In genomic region chr6:33405562-33406275, GRCm38 (mm10) we compare ENCODE assay signal across 10 mouse cellular contexts.
A peak's percentile ranks its signal among the peaks of the same experiment; 100 is the strongest.
DNase-seq lines count a peak whose midpoint lies in the region; ATAC-seq and TF ChIP-seq lines count a peak whose summit lies in the region.
"Had no signal": no experiment of that assay in that cellular context is flagged by ENCODE, and none has a peak within 500 bp of the region (broad histone marks: within the 10 kb centered on the region; RNA-seq: fewer than 3 reads in every experiment).

No protein-coding gene starts in this region.

- no peaks in the 10 kb centered on the region for H3K27me3 ChIP-seq in hindbrain, postnatal 0 days (ENCODE audit: insufficient read depth, low read length)
- H3K27me3 ChIP-seq: embryonic facial prominence, embryonic 15.5 days; limb, embryonic 12.5 days had no signal

- no peak overlapping the region for H3K9ac ChIP-seq in hindbrain, postnatal 0 days (replicated peaks; ENCODE audit: low read length)
- H3K9ac ChIP-seq: embryonic facial prominence, embryonic 15.5 days; limb, embryonic 12.5 days had no signal

- no peaks in the 10 kb centered on the region for H3K9me3 ChIP-seq in hindbrain, postnatal 0 days (ENCODE audit: low read length)
- H3K9me3 ChIP-seq: embryonic facial prominence, embryonic 15.5 days; limb, embryonic 12.5 days had no signal

- H3K36me3 ChIP-seq in hindbrain, postnatal 0 days (ENCODE audit: insufficient read depth, low read length) = no peaks in the 10 kb centered on the region
- H3K36me3 ChIP-seq: embryonic facial prominence, embryonic 15.5 days; limb, embryonic 12.5 days had no signal

- ATAC-seq in hindbrain, postnatal 0 days = no peak

- DNase-seq in cerebellum, adult 8-10 months = peak; percentile 19
- DNase-seq in cerebellum, adult 11 months = no peak
- peak; percentile 32 to 38 for DNase-seq in layer of hippocampus, adult 2 months (ENCODE audit: low spot score in 2 of 2)
- no peak for DNase-seq in layer of hippocampus, adult 9-10 months (ENCODE audit: low spot score)
- peak; percentile 29 for DNase-seq in MN1 (ENCODE audit: low spot score)
- peak; percentile 72 for DNase-seq in hindbrain, postnatal 0 days (ENCODE audit: low spot score)
- no peak for DNase-seq in layer of hippocampus, postnatal 36 days
- no peak for DNase-seq in right cerebral cortex, postnatal 14 days

- H3K27ac ChIP-seq in layer of hippocampus, adult 2 months = peak overlapping the region; percentile 44; the same call in 1 of the 2 replicates
- no peak overlapping the region for H3K27ac ChIP-seq in hindbrain, postnatal 0 days
- H3K27ac ChIP-seq: embryonic facial prominence, embryonic 15.5 days; limb, embryonic 12.5 days had no signal

- no peak overlapping the region for H3K4me3 ChIP-seq in layer of hippocampus, adult 2 months
- H3K4me3 ChIP-seq in hindbrain, postnatal 0 days (ENCODE audit: low read length) = no peak overlapping the region
- H3K4me3 ChIP-seq: embryonic facial prominence, embryonic 15.5 days; limb, embryonic 12.5 days had no signal

- H3K4me1 ChIP-seq in hindbrain, postnatal 0 days (ENCODE audit: insufficient read depth, low read length) = no peaks in the 10 kb centered on the region
- H3K4me1 ChIP-seq: embryonic facial prominence, embryonic 15.5 days; limb, embryonic 12.5 days had no signal

- peak; percentile 71 for TF ChIP-seq CTCF in layer of hippocampus, adult 2 months (conservative IDR thresholded peaks at IDR 0.05)
- peak; percentile 71 for TF ChIP-seq CTCF in hindbrain, postnatal 0 days (IDR thresholded peaks at IDR 0.05; ENCODE audit: low read depth)

- H3K4me2 ChIP-seq in hindbrain, postnatal 0 days (ENCODE audit: low read depth, low read length) = no peak overlapping the region
- H3K4me2 ChIP-seq: embryonic facial prominence, embryonic 15.5 days; limb, embryonic 12.5 days had no signal

- WGBS in hindbrain, postnatal 0 days = 48% methylated on average over 4 of the region's 4 CpGs

Comparison
In these comparisons a context has a peak if more than half of its experiments do, and no peak if none do; other contexts are left out.
1. DNase-seq: peak in cerebellum, adult 8-10 months (single experiment), layer of hippocampus, adult 2 months (2 of 2), MN1 (single experiment) and hindbrain, postnatal 0 days (single experiment); none in cerebellum, adult 11 months (single experiment), layer of hippocampus, adult 9-10 months (single experiment), layer of hippocampus, postnatal 36 days (0 of 2) and right cerebral cortex, postnatal 14 days (single experiment).